Mouse (Mus musculus) frontal cortex, adult 2 months (tissue): Measurements from ENCODE around the gene Zfp697. TPM values are rescaled to one million over a fixed set of nuclear protein-coding genes. Genes with fewer than 3 reads are reported as not detected.
A peak's percentile ranks its signal among the peaks of the same experiment; 100 is the strongest.

Experiments
- DNase-seq, 2 experiments: peaks; one replicate each; pipeline ENCODE4 v3.0.0; 2022; ENCODE audit warnings: low spot score in 1 of 2; ENCODE audit errors: extremely low spot score in 1 of 2
- polyA plus RNA-seq: library from polyadenylated mRNA; depleted of rRNA; stranded (reverse); fragments of >200 nt; gene quantifications from 2 replicates; pipeline ENCODE4 v1.2.3, GENCODE M21; 2012; rRNA removed

The Zfp697 gene
- 17.0 TPM in 2 replicates for polyA plus RNA-seq

- peak; percentile 55 to 84 for DNase-seq
Observed at GRCm38 (mm10) chr3:98382246-98382939, at the start of gene Zfp697. TSS of gene Zfp697 (plus strand) at chr3:98382461.

GRCm38 (mm10) chr3:98334010-98334409 is 48.3 kb upstream of the Zfp697 start:
- DNase-seq: no peak

DNA sequence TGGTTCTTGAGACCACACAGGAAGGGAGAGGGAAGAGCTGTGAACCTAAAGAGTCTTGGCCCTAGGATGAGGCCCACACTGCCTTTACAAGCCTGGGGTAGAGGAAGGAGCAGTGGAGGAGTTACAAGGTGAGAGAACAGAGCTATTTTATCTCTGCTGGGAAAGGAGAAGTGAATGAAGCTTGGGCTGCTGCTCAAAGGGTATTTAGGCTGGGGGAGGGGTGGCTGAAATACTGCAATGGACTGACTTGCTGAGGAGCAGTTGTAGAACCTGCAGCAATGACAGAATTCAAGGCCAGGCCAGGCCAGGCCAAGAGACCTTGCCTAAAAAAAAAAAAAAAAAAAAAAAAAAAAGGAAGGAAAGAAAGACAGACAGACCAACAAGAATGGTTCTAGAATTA is 46.9 kb upstream of the Zfp697 start:
- DNase-seq: no peak

DNA sequence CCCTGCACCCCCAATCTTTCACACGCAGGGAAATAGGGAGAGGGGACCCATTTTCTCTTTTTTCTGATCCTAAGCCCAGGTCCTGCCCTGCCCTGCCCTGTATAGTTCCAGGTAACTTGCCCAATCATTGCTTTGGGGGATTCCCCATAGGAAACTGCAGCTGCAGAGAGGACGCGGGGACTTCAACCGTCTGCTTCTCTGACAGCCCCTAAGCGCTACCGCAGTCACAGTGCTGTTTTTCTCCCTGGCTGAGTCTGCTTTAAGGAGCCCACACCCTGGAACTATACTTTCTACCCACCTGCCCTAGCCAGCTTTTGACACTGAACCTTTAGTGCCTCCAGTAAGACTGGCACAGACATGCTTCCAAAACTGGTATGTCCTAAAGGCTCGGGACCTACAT is 46.4 kb upstream of the Zfp697 start:
- DNase-seq: no peak

DNA sequence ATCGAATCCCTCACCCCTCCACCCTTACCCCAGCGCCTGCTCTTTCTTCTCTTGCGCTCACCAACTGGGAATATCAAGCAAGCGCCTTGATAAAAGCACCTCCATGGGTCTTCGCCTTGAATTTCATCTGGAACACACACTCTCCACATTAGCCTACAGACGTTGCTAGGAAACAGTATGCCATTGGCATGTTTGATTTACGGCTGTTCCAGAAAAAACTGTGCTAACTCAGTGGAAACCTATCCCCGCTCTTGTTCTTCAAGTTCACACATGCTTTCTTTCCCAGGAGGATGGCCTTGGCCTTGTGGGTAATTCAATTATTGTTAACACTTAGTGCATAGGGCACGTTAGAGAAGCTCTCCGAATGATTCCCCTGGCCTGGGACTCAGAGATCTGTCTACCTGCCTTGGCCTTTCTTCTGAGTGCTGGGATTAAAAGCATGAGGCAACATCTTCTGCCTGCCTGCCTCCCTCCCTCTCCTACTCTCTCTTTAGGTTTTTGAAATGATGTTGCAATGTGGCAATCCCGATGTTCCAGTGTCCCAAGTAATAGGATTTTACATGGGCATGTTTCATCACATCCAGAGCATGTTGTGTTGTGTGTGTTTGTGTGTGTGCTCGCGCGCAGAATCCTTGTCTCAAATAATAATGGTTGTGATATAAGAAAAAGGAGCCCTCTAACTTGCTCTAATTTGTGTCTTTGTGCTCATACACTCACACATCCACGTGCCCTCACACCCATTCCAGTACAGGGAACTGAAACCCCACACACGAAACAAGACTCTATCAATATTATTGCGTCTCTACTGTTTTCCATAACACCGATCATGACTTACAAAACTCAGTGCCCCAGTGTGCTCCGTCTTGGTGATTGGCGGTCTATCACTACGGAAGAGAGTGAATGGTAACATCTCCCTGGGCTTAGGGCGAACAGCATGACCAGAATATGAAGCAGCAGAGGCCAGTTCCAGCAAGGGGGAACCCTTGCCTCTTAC is 45.3 kb upstream of the Zfp697 start:
- no peak for DNase-seq

DNA sequence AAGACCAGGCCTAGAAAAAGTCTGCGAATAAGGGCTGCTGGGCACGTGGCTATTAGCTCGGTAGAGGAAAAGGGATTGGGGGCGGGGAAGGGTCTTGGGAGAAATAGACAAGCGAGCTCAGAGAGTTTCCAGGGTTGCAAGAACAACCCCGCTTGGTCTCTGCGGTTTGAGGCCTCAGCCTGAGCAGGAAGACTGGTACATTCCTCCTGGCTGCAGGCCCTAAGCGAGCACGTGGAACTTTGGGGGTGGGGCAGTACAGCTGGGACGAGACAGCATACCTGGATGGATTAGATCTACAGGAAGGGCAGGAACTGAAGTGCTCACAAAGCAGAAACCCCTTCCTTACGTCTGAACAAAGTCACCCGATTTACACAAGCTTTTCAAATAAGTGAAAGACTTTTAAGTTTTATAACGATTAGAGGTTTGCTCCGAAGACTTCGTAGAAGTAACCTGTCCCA is 43.6 kb upstream of the Zfp697 start:
- DNase-seq: peak in 1 of 2 experiments; percentile 52

DNA sequence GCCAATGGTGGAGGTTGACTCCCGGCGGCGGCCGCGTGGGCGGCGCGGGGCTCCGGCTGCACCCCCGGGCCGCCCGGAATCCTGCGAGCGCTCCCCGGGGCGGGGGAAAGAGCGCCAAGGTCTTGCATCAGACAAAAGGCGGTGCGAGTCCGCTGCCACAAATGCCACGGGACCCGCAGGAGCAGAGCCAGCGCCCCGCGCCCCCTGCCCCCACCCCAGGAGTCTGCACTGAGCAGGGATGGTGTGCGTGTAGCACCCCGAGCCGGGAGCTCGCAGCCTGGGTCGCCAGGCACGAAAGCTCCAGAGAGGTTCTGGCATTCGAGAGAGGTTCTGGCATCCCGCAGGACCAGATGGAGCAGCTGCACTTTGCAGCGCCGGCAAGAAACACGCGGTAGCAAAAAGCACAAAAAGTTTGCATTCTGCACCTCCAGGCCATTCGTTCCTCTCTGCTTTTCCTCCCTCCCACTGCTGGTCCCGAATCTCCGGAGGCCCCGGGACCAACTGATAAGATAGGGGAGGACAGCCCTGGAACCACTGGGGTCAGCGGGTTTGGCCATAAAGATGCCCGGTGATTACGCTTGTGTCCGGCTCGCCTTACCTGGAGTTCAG is 43.1 kb upstream of the Zfp697 start:
- DNase-seq: peak in 1 of 2 experiments; percentile 38

DNA sequence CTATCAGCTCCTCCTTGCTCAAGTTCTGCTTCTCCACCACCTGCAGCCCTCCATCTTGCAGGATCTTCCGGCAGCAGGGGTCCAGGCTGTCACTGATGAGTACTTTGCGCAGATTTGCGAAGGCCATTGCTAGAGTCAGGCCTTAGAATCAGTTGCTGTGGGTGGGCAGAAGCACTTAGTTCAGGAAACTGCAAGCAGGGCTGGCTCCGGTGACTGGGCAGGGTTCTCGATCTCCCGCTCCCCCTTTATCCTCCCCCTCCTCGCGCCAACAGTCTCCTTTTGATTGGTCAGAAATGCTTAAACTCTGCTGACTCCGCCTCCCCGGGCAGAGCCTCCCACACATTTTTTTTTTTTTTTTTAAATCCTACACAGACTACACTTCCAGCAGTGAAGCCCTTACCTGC is 42.6 kb upstream of the Zfp697 start, which contains the start of gene Phgdh:
Gene Phgdh, minus strand, starts transcription at position 285 of the 404 bp plus-strand sequence.
- DNase-seq: peak in 1 of 2 experiments; percentile 49

GRCm38 (mm10) chr3:98340818-98341594 is 41.3 kb upstream of the Zfp697 start:
- DNase-seq: no peak

GRCm38 (mm10) chr3:98343235-98343634 is 39.0 kb upstream of the Zfp697 start:
- DNase-seq: no peak

DNA sequence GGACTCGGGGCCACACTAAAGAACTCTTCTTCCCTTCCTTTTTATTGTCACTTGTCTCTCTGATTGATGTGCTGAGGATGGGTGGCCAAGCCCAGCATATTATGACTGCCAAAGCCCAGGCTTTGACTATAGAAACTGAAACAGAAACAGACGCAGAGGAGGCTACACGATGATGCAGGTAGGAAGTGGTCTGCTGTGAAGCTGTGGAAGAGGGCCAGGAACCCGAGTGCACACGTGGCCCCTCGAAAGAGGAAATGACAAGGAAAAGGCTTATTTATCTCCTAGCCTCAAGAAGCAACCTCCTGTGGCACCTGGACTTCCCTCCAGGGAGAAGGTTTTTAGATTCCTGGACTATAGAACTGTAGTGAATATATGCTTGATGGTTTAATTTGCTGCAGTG is 34.2 kb upstream of the Zfp697 start:
- no peak for DNase-seq

DNA sequence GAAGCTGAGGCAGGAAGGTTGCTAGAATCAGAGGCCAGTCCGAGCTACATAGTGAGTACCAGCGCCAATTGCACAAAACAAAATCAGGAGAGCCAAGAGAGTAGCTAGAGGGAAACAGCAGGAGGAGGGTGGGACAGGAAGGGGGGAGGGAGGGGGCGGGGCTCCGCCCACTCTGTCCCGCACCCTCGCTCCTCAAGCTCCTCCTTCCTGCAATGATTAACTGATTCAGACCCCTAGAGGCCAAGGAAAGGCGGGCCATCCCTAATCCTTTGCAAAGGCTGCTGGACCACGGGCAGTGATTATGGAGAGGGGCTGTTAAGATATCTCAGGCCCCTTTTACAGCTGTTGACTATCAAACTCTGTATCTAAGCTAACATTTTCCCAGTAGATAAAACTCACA is 33.6 kb upstream of the Zfp697 start:
- no peak for DNase-seq

- peak in 1 of 2 experiments; percentile 91 for DNase-seq
Observed at GRCm38 (mm10) chr3:98353892-98354291, 28.4 kb upstream of the Zfp697 start.

GRCm38 (mm10) chr3:98355344-98356025 is 26.8 kb upstream of the Zfp697 start:
- no peak for DNase-seq

- no peak for DNase-seq
Observed at GRCm38 (mm10) chr3:98356026-98356365, 26.3 kb upstream of the Zfp697 start.

DNA sequence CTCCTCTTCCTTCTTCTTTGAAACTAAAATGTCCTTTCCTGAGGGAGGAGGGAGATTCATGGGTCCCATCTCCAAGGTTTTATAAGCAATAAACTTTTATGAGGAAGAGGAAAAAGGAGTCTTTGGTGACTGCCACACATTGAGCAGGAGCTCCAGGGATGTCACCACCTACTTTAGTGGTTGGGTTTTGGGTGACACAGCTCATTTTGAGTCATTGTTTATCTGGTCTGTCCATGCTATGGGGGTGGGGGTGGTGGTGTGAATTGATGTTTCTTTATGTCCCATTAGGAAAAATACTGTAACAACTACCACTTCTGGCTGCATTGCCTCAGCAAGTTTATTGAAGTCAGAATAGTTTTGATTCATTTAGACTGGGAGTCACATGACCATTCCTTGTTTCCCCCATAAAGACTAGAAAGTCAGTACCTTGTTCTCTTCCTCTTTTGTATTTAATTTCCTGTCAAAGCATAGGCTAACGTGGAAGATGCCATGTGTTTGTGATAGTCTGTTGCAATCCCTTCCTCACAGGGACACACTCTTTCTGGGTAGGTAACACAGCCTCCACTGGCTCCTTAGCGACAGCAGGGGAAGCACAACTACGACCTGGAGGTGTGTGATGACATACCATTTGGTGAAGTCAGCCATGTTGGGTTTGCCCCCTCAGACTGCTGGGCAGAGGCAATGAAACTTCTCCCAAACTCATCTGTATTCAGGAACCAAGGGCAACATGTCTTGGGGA is 25.5 kb upstream of the Zfp697 start:
- DNase-seq: no peak

- peak in 1 of 2 experiments; percentile 75 for DNase-seq
Observed at GRCm38 (mm10) chr3:98362753-98363152, 19.5 kb upstream of the Zfp697 start.

DNA sequence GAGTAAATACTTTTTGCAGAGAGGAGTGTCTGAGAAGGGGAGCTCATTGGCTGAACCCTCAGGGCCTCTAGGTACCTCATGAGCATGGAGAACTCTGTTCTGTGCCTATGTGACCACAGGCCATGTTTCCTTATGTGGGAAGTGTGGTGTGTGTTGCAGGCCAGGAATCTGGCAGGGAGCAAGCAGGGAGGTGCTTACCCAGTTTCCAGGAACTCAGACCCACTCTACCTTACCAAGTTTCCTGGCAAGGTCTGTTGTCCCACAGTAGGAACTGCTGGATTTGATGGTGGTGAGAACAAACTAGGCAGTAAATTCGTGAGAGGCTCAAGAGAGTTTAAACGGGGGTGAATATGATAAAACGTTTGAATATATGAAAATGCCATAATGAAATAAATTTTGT is 16.2 kb upstream of the Zfp697 start:
- DNase-seq: no peak

DNA sequence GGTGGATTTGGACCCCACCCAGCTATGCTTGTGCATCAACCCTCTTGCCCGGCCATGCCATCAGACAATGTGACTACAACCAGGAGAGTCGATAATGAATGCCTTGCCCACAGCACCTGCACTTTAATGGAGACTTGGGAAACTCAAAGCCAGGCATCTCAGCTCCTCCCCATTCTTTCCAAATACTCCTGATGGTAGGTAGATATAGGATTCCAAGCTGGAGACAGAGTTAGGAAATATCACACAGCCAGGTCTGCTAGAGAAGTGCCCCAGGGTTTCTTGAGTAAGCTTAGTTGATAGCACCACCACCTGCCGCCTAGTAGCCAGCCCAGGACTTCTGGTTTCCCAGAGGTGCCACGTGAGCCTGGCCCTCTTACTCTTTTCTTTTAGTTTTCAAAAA is 15.4 kb upstream of the Zfp697 start:
- no peak for DNase-seq
